Mouse (Mus musculus) cerebellum, postnatal 36 days (tissue): Measurements from ENCODE around the gene Trp53inp2.

Experiments
- DNase-seq, 2 experiments: peaks; one replicate each; pipeline ENCODE4 v3.0.0; 2021 to 2022; ENCODE audit warnings: mixed read lengths in 2 of 2

The Trp53inp2 gene

GRCm38 (mm10) chr2:155380261-155381059 lies at the start of gene Trp53inp2:
Trp53inp2 (plus strand) TSS chr2:155381059.
- no peak for DNase-seq

- no peak for DNase-seq
These were observed 49.5 kb upstream of the Trp53inp2 start for GRCm38 (mm10) chr2:155331351-155331750.

GRCm38 (mm10) chr2:155333421-155333820 lies 47.4 kb upstream of the Trp53inp2 start:
- DNase-seq: no peak

GRCm38 (mm10) chr2:155335231-155335630 lies 45.6 kb upstream of the Trp53inp2 start:
- DNase-seq: no peak

- DNase-seq: no peak
These were observed 44.6 kb upstream of the Trp53inp2 start for GRCm38 (mm10) chr2:155336254-155336653.

- DNase-seq: no peak
These were observed 40.7 kb upstream of the Trp53inp2 start for GRCm38 (mm10) chr2:155340166-155340565.

GRCm38 (mm10) chr2:155346670-155347069 lies 34.2 kb upstream of the Trp53inp2 start:
- no peak for DNase-seq

GRCm38 (mm10) chr2:155354402-155354801 lies 26.5 kb upstream of the Trp53inp2 start:
- DNase-seq: no peak

GRCm38 (mm10) chr2:155356971-155357591 lies 23.8 kb upstream of the Trp53inp2 start, which contains the start of gene Pigu:
Pigu (minus strand) TSS chr2:155357430.
- peak; percentile 95 to 98 for DNase-seq

- DNase-seq: peak; percentile 21 to 42
These were observed 23.0 kb upstream of the Trp53inp2 start for GRCm38 (mm10) chr2:155357686-155358399.

GRCm38 (mm10) chr2:155367635-155368284 lies 13.1 kb upstream of the Trp53inp2 start:
- DNase-seq: no peak

- DNase-seq: no peak
These were observed 11.5 kb upstream of the Trp53inp2 start for GRCm38 (mm10) chr2:155369333-155369883.

GRCm38 (mm10) chr2:155372451-155372850 lies 8.4 kb upstream of the Trp53inp2 start:
- DNase-seq: no peak

GRCm38 (mm10) chr2:155373302-155373701 lies 7.6 kb upstream of the Trp53inp2 start:
- DNase-seq: no peak

- no peak for DNase-seq
These were observed 7.0 kb upstream of the Trp53inp2 start for GRCm38 (mm10) chr2:155373886-155374285.

- DNase-seq: no peak
These were observed 6.3 kb upstream of the Trp53inp2 start for GRCm38 (mm10) chr2:155374521-155374920.

- DNase-seq: no peak
These were observed 4.7 kb upstream of the Trp53inp2 start for GRCm38 (mm10) chr2:155376191-155376590.

GRCm38 (mm10) chr2:155381060-155381437 lies 190 bp downstream of the Trp53inp2 start:
- no peak for DNase-seq

- peak; percentile 98 to 99 for DNase-seq
These were observed 928 bp downstream of the Trp53inp2 start for GRCm38 (mm10) chr2:155381643-155382331.

GRCm38 (mm10) chr2:155382332-155382700 lies 1.5 kb downstream of the Trp53inp2 start:
- no peak for DNase-seq

GRCm38 (mm10) chr2:155382791-155383438 lies 2.1 kb downstream of the Trp53inp2 start:
- DNase-seq: peak in 1 of 2 experiments; percentile 38
